Mouse (Mus musculus) forebrain, embryonic 12.5 days (tissue): ENCODE measurements at regions not wholly inside any gene's neighbourhood (a gene's known extent, or its start where the extent isn't known, plus 50 kb on each side); places are given as distances from the start of the nearest gene placed in this dataset.
"Not testable (repeated sequence)": the region's sequence is repeated elsewhere in the genome, so short reads cannot be mapped to it uniquely, and the experiment has no call there.

Source experiments
- ATAC-seq: fragments of 200-750 bp; cut with Nextera tagmentation; 2 replicates; pipeline ENCODE4 v1.8.0; 2017; ENCODE audit warnings: moderate TSS enrichment; ENCODE audit not compliant: low FRiP score
- H3K27ac ChIP-seq: fragments of 300-500 bp; sonication (generic); 2 replicates; pipeline ENCODE4 v1.5.1; 2016; ENCODE audit warnings: mild to moderate bottlenecking
- H3K27me3 ChIP-seq: fragments of 300-500 bp; sonication (generic); 2 replicates; pipeline ENCODE4 v1.6.1; 2016; ENCODE audit warnings: mild to moderate bottlenecking
- H3K36me3 ChIP-seq: fragments of 300-500 bp; sonication (generic); replicated peaks from 2 replicates; pipeline ENCODE4 v1.6.1; 2016; ENCODE audit warnings: mild to moderate bottlenecking
- H3K4me1 ChIP-seq: fragments of 300-500 bp; sonication (generic); 2 replicates; pipeline ENCODE4 v1.6.1; 2016
- H3K4me2 ChIP-seq: fragments of 300-500 bp; sonication (generic); 2 replicates; pipeline ENCODE4 v1.6.1; 2016; ENCODE audit warnings: mild to moderate bottlenecking, moderate library complexity
- H3K4me3 ChIP-seq: fragments of 300-500 bp; sonication (generic); replicated peaks from 2 replicates; pipeline ENCODE4 v1.5.1; 2016; ENCODE audit warnings: mild to moderate bottlenecking
- H3K9ac ChIP-seq: fragments of 300-500 bp; sonication (generic); 2 replicates; pipeline ENCODE4 v1.6.1; 2016; ENCODE audit warnings: mild to moderate bottlenecking
- H3K9me3 ChIP-seq: fragments of 300-500 bp; sonication (generic); 2 replicates; pipeline ENCODE4 v1.6.1; 2016
- WGBS: fragments of 180-500 bp; shearing (Covaris S2); methylation state at CpG from one replicate; pipeline ENCODE4 v1.1.7; 2016; 5-methylcytosine and 5-hydroxymethylcytosine counted together

GRCm38 (mm10) chr10:117471036-117471817 lies 91.4 kb upstream of the Cpsf6 start:
- Histone ChIP-seq H3K4me1 (no peaks in the 10 kb centered on the region), H3K4me3 (no peak overlapping the region), H3K9me3 (0 out of 2 replicates have a peak, but pooled peaks cover 6% of the 10 kb centered on the region), H3K27ac (no peak overlapping the region), H3K9ac (no peak overlapping the region), H3K36me3 (no peaks in the 10 kb centered on the region), H3K4me2 (no peak overlapping the region), H3K27me3 (no peaks in the 10 kb centered on the region)
- 53% methylated on average over 7 of the region's 8 CpGs for WGBS
- ATAC-seq: no peak

GRCm38 (mm10) chr10:117470481-117470880 lies 90.7 kb upstream of the Cpsf6 start:
- H3K4me3 ChIP-seq: no peak overlapping the region
- no peaks in the 10 kb centered on the region for H3K36me3 ChIP-seq
- no peak for ATAC-seq
- 0 out of 2 replicates have a peak, but pooled peaks cover 6% of the 10 kb centered on the region for H3K9me3 ChIP-seq
- no peaks in the 10 kb centered on the region for H3K27me3 ChIP-seq
- H3K4me2 ChIP-seq: no peak overlapping the region
- no peaks in the 10 kb centered on the region for H3K4me1 ChIP-seq
- H3K27ac ChIP-seq: no peak overlapping the region
- H3K9ac ChIP-seq: no peak overlapping the region
- WGBS: 95% methylated on average over 2 of the region's 2 CpGs

- no peak overlapping the region for H3K4me3 ChIP-seq
- no peak overlapping the region for H3K27ac ChIP-seq
- H3K36me3 ChIP-seq: no peaks in the 10 kb centered on the region
- H3K4me1 ChIP-seq: no peaks in the 10 kb centered on the region
- no peak overlapping the region for H3K9ac ChIP-seq
- no peak overlapping the region for H3K4me2 ChIP-seq
- WGBS: 94% methylated on average over 3 of the region's 3 CpGs
- H3K27me3 ChIP-seq: no peaks in the 10 kb centered on the region
- no peak for ATAC-seq
- 0 out of 2 replicates have a peak, but pooled peaks cover 6% of the 10 kb centered on the region for H3K9me3 ChIP-seq
Observed at GRCm38 (mm10) chr10:117469573-117470090, 89.8 kb upstream of the Cpsf6 start.

GRCm38 (mm10) chr10:117468931-117469572 lies 89.2 kb upstream of the Cpsf6 start:
- no peak overlapping the region for H3K4me3 ChIP-seq
- H3K4me2 ChIP-seq: no peak overlapping the region
- H3K9ac ChIP-seq: no peak overlapping the region
- no peaks in the 10 kb centered on the region for H3K27me3 ChIP-seq
- 0 out of 2 replicates have a peak, but pooled peaks cover 4% of the 10 kb centered on the region for H3K9me3 ChIP-seq
- H3K36me3 ChIP-seq: no peaks in the 10 kb centered on the region
- 94% methylated on average over 3 of the region's 3 CpGs for WGBS
- H3K27ac ChIP-seq: no peak overlapping the region
- no peak for ATAC-seq
- no peaks in the 10 kb centered on the region for H3K4me1 ChIP-seq

GRCm38 (mm10) chr10:117468381-117468780 lies 88.6 kb upstream of the Cpsf6 start:
- Histone ChIP-seq H3K36me3 (no peaks in the 10 kb centered on the region), H3K9ac (no peak overlapping the region), H3K4me2 (no peak overlapping the region), H3K27me3 (no peaks in the 10 kb centered on the region), H3K4me1 (no peaks in the 10 kb centered on the region), H3K9me3 (no peaks in the 10 kb centered on the region), H3K27ac (no peak overlapping the region), H3K4me3 (no peak overlapping the region)
- ATAC-seq: no peak
- WGBS: 92% methylated on average over 4 of the region's 4 CpGs

- Histone ChIP-seq H3K4me1 (no peaks in the 10 kb centered on the region), H3K4me3 (no peak overlapping the region), H3K9ac (no peak overlapping the region), H3K9me3 (no peaks in the 10 kb centered on the region), H3K27ac (no peak overlapping the region), H3K36me3 (no peaks in the 10 kb centered on the region), H3K4me2 (no peak overlapping the region), H3K27me3 (no peaks in the 10 kb centered on the region)
- 90% methylated on average over 8 of the region's 8 CpGs for WGBS
- ATAC-seq: no peak
Observed at GRCm38 (mm10) chr10:117467161-117467560, 87.3 kb upstream of the Cpsf6 start.

- no peaks in the 10 kb centered on the region for H3K36me3 ChIP-seq
- H3K4me1 ChIP-seq: no peaks in the 10 kb centered on the region
- no peak for ATAC-seq
- WGBS: 84% methylated on average over 3 of the region's 3 CpGs
- H3K9ac ChIP-seq: no peak overlapping the region
- H3K27me3 ChIP-seq: no peaks in the 10 kb centered on the region
- H3K4me3 ChIP-seq: no peak overlapping the region
- no peaks in the 10 kb centered on the region for H3K9me3 ChIP-seq
- H3K27ac ChIP-seq: no peak overlapping the region
- no peak overlapping the region for H3K4me2 ChIP-seq
Observed at GRCm38 (mm10) chr10:117466391-117466790, 86.6 kb upstream of the Cpsf6 start.

- ATAC-seq: no peak
- Histone ChIP-seq H3K36me3 (no peaks in the 10 kb centered on the region), H3K9me3 (no peaks in the 10 kb centered on the region), H3K4me3 (no peak overlapping the region), H3K4me1 (no peaks in the 10 kb centered on the region), H3K27ac (no peak overlapping the region), H3K27me3 (no peaks in the 10 kb centered on the region), H3K4me2 (no peak overlapping the region), H3K9ac (no peak overlapping the region)
- WGBS: 73% methylated on average over 3 of the region's 3 CpGs
Observed at GRCm38 (mm10) chr10:117465671-117466250, 85.9 kb upstream of the Cpsf6 start.

GRCm38 (mm10) chr10:117465058-117465660 lies 85.3 kb upstream of the Cpsf6 start:
- H3K9me3 ChIP-seq: no peaks in the 10 kb centered on the region
- no peak overlapping the region for H3K27ac ChIP-seq
- H3K4me3 ChIP-seq: no peak overlapping the region
- H3K9ac ChIP-seq: no peak overlapping the region
- no peaks in the 10 kb centered on the region for H3K27me3 ChIP-seq
- no peaks in the 10 kb centered on the region for H3K4me1 ChIP-seq
- no peak overlapping the region for H3K4me2 ChIP-seq
- no peak for ATAC-seq
- no peaks in the 10 kb centered on the region for H3K36me3 ChIP-seq
- WGBS: 83% methylated on average over 12 of the region's 12 CpGs

GRCm38 (mm10) chr10:117464331-117464730 lies 84.5 kb upstream of the Cpsf6 start:
- H3K4me2 ChIP-seq, H3K9ac ChIP-seq, H3K36me3 ChIP-seq, H3K27me3 ChIP-seq, H3K27ac ChIP-seq, H3K9me3 ChIP-seq, H3K4me1 ChIP-seq, ATAC-seq, H3K4me3 ChIP-seq: not testable (repeated sequence)

GRCm38 (mm10) chr10:117463636-117464035 lies 83.8 kb upstream of the Cpsf6 start:
- Histone ChIP-seq H3K36me3 (no peaks in the 10 kb centered on the region), H3K4me2 (no peak overlapping the region), H3K4me3 (no peak overlapping the region), H3K27me3 (no peaks in the 10 kb centered on the region), H3K27ac (no peak overlapping the region), H3K9ac (no peak overlapping the region), H3K9me3 (no peaks in the 10 kb centered on the region), H3K4me1 (no peaks in the 10 kb centered on the region)
- 92% methylated on average over 8 of the region's 8 CpGs for WGBS
- no peak for ATAC-seq

GRCm38 (mm10) chr10:117462921-117463320 lies 83.1 kb upstream of the Cpsf6 start:
- Histone ChIP-seq H3K9ac (no peak overlapping the region), H3K27me3 (no peaks in the 10 kb centered on the region), H3K27ac (no peak overlapping the region), H3K36me3 (no peaks in the 10 kb centered on the region), H3K9me3 (no peaks in the 10 kb centered on the region), H3K4me2 (no peak overlapping the region), H3K4me3 (no peak overlapping the region), H3K4me1 (no peaks in the 10 kb centered on the region)
- WGBS: 96% methylated on average over 4 of the region's 4 CpGs
- ATAC-seq: no peak
